Mouse (Mus musculus) kidney, adult 8-10 months (tissue): ENCODE results near the gene Gm48552.

Experiments
- DNase-seq, 2 experiments: peaks; one replicate each; pipeline ENCODE4 v3.0.0; 2022

The Gm48552 gene

GRCm38 (mm10) chr10:81421041-81421796, 32.4 kb downstream of the Gm48552 start:
- DNase-seq, result peak in 1 of 2 experiments; percentile 3

GRCm38 (mm10) chr10:81421797-81422100, 32.9 kb downstream of the Gm48552 start:
- peak; percentile 5 to 14 for DNase-seq

- DNase-seq, result peak; percentile 4 to 19
Observed at GRCm38 (mm10) chr10:81422191-81422590, 33.4 kb downstream of the Gm48552 start.

- DNase-seq, result peak in 1 of 2 experiments; percentile 2
Observed at GRCm38 (mm10) chr10:81422661-81423217, 33.9 kb downstream of the Gm48552 start.

GRCm38 (mm10) chr10:81423476-81424245, 34.9 kb downstream of the Gm48552 start:
- DNase-seq, result peak; percentile 15 to 19

- peak; percentile 82 to 85 for DNase-seq
Observed at GRCm38 (mm10) chr10:81424246-81425051, 35.6 kb downstream of the Gm48552 start.

GRCm38 (mm10) chr10:81425236-81425850, 36.5 kb downstream of the Gm48552 start:
- peak; percentile 55 to 61 for DNase-seq

GRCm38 (mm10) chr10:81426081-81426671, 37.4 kb downstream of the Gm48552 start:
- DNase-seq, result peak; percentile 27 to 28

- DNase-seq, result peak; percentile 59 to 77
Observed at GRCm38 (mm10) chr10:81426897-81427296, 38.1 kb downstream of the Gm48552 start.

- peak in 1 of 2 experiments; percentile 15 for DNase-seq
Observed at GRCm38 (mm10) chr10:81427327-81427726, 38.5 kb downstream of the Gm48552 start.

- peak; percentile 17 to 21 for DNase-seq
Observed at GRCm38 (mm10) chr10:81427804-81428506, 39.1 kb downstream of the Gm48552 start.

- peak; percentile 7 to 14 for DNase-seq
Observed at GRCm38 (mm10) chr10:81428507-81428870, 39.7 kb downstream of the Gm48552 start.

GRCm38 (mm10) chr10:81429092-81429491, 40.3 kb downstream of the Gm48552 start:
- peak in 1 of 2 experiments; percentile 41 for DNase-seq

GRCm38 (mm10) chr10:81429605-81430061, 40.8 kb downstream of the Gm48552 start:
- peak; percentile 96 for DNase-seq

GRCm38 (mm10) chr10:81430141-81430830, 41.5 kb downstream of the Gm48552 start:
- DNase-seq, result peak; percentile 78

GRCm38 (mm10) chr10:81430831-81431525, 42.2 kb downstream of the Gm48552 start:
- peak; percentile 67 to 69 for DNase-seq

GRCm38 (mm10) chr10:81431526-81432168, 42.8 kb downstream of the Gm48552 start:
- DNase-seq, result peak; percentile 90 to 95

- peak in 1 of 2 experiments; percentile 54 for DNase-seq
Observed at GRCm38 (mm10) chr10:81432169-81432867, 43.5 kb downstream of the Gm48552 start.

- peak; percentile 96 to 98 for DNase-seq
Observed at GRCm38 (mm10) chr10:81432868-81433262, 44.1 kb downstream of the Gm48552 start.
